Mouse (Mus musculus) NIH3T3 (cell line): ENCODE measurements at regions not wholly inside any gene's neighbourhood (a gene's known extent, or its start where the extent isn't known, plus 50 kb on each side); places are given as distances from the start of the nearest gene placed in this dataset.

Source experiments
- DNase-seq: peaks from one replicate; pipeline ENCODE4 v3.0.0-alpha.2; 2012; ENCODE audit warnings: low read depth

DNA sequence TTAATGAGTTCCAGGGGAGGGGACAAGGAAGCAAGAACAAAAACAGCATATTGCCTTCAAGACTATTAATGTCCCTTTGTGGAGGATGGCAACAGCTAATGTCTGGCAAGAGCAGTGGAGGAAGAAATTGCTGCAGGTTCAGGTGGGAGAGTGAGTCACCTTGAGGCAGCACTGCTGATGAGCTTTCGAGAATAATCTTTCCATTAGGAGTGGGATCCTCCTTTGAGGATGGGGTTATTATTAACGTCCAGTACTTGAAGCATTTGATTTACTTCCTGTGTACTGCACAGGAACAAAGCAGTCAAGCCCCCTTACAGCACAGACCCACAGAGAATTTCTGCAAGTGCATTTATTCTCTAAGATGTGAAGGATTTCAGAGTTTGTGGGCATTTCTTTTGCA, 671.2 kb upstream of the Stxbp6 start:
- DNase-seq, result no peak

DNA sequence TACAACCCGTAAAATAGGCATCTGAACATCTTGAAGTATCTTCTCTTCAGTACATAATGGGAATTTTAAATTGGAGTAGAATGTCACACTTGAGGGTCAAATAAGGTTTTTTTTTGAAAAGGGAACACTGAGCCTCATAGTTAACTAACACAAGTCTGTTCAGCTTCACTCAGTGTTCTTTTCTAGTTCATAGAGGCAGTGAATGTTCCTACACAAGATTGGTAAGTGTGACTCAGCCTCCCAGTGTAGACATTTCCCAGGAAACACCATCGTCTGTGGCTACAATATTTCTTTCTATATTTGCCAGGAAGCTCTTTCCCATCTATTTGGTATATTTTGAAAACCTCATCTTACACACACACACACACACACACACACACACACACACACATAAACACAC, 670.1 kb upstream of the Stxbp6 start:
- DNase-seq, result no peak

DNA sequence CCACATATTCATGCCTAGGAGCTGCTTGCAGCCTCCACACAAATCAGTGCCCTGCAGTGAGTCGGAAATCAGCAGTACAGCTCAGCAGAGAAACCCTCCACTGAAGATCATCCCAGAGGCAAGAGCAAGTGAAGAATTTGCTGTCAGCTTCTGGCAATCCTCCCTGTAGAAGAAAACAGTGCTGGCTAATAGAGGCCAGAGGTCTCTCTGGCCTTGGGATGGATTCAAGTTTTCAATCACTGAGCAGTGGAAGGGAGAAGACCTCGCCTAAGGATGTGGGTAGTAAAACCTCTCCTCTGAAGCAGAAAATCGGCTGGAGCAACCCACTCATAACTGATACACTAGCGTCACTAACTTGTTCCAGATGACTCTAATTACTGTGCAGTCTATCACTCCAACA, 659.2 kb upstream of the Stxbp6 start:
- no peak for DNase-seq

DNA sequence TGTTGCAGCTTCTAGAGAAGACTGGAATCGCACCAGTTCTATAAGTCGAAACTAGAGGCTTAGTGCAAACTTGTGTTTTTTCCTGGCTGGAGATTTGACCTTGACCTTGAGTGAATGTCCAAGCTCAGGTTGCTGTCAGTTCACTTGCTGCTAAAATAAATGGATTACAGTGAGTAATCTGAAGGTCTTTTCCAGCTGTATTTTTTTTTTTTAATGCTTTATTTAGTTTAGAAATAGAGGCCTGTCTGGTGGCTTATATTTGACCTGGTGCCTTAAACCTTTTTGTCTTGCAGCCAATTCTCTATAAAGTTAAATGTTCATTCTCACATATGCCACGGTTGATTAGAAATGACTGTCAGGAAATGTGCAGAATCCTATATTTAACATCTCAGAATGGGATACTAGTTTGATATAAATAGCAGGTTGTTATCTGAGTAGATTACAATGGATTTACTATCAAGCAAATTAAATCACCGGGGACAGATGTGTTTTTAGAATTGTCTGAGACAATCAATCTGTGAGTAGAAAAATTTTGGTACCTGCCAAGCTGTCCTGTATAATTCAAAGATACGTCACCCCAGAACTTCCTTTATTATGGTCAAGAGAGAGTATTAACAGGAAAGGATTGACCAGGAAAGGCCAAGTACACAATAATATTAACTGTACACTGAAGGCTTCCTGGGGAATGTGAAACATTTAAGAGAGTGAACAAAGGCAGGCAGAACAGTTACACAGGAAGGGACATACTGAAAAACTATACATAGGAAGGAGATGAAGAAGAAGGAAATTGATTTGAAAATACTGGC, 650.3 kb upstream of the Stxbp6 start:
- no peak for DNase-seq

DNA sequence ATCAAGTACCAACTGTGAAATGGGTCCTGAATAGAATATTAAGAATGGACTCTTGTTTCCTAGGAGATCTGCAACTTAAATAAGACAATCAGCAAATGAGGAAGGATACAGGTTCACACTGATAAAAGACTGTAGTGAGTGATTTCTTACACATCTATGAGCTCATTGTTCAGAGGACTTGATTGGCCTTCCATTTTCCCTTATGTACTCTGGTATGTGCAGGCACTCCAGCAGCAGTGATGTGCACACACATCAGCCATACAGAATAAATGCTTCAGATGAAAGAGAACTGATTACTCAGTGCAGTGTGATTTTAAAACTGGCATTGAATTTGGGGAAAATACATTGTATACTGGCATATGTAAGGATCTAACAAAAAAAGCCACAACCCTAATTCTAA, 636.8 kb upstream of the Stxbp6 start:
- no peak for DNase-seq

DNA sequence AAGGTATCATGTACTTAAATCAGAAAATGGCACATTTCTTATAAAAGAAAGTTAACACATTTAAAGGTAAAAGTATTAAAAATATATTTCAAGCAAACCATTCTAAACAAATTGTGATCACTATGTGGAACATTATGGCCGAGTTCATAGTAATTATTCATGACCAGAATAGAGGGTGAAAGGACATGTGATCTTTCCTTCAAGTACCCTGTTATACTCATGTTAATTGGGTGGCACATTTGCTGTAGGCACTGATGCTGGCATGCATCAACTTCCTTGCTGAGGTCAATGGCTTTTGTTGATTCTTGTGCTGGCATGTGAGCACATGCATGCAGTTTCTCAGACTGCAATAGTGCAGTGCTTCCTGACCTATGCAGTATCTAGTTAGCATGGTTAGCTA, 636.3 kb upstream of the Stxbp6 start:
- no peak for DNase-seq

DNA sequence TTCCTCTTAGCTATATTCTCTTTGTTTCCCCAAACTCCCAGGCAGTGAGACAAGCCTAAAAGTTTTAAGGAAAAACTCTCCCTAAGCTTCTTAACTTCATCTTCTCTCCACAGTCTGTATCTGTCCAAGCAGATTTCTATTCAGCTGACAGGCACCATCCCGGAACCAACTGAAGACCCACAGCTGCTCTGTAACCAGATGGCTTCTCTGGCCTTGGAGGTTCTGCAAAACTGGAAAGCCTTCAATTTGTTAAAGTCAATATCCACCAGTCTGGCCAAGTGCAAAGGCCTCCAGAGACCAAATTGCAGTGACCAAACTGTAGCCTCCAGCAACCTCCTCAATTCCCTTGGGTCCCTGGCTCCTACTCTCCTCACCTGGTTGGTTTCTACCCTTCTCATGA, 614.8 kb upstream of the Stxbp6 start:
- no peak for DNase-seq

DNA sequence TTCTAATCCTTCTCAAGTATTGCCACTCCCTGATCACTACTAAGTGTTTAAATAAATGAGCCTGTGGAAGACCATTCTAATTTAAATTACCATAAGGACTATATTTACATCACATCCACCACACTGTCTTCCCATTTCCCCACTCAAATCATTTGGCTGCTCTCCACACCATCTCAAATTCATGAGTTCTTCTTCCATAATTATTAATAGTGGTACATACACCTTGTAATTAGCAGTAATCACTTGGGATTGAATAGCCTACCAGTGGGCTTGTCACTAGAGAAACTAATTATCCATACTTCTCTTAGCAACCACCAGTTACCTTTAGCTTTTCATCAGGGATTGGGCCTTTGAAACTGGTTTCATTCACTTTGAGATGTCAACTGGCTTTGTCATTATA, 612.3 kb upstream of the Stxbp6 start:
- no peak for DNase-seq

DNA sequence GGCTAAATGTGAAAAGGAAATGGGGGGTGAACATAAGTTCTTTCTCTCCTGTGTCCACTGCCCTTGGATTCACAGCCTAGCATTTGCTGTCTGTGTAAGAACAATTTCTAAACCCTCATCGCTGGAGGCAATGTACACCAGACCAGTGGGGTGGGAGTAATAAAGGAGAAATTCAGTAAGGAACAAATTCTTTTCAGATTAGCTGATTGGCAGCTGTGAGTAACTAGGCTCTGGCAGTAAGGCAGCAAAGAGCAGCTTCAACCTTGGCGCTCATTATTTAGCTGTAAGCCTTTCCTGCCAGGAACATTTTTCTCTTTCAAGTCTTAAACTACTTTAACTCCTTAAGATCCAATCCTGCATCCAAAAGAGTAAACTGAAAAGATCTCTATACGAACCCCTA, 597.9 kb upstream of the Stxbp6 start:
- DNase-seq, result no peak

DNA sequence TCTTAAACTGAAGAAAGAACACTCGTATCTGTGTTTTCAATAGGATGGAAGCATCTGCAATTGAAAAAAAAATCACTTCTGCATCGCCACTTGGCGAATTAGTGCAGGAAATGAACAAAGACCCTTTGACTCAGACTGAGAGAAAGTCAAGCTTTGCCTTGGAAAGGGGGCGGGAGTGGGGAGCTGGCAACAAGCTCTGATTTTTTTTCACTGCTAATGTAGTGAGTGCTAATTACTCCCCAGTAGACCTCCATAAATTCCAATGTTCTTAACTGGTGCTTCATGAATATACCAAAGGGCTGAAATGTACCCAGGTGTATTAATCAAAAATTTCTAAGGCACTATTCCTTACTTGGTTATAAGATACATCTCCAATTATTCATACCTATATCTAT, 597.0 kb upstream of the Stxbp6 start:
- no peak for DNase-seq

DNA sequence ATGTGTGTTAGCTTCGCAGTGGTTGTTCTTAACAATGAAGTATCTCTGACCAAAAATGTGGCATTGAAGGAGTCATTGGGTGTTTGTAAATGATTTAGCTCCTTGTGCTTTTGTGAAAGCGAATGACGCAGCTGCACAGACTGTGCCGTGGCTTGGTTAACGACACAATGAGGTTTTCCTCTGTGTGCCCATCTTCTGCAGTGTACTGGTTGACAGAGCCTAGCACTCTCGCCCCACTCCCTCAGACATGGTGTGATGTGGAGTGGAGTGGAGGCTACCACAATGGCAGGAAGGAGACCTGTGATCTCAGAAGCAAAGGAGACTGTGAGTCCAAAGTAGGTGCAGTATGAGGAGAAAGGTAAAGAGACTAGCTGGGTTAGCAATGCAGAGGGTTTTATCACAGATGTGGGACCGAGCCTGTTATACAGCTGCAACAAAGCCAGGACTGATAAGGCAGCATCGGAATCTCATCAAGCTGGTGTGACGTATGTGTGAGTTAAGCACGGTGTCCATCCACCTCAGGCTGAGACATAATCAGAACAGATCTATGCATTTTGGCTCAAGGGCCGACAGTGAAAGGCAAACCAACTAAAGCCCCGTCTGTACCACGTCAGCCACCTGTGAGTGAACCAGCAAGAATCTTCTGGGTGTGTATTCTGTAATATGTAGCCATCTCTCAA, 596.5 kb upstream of the Stxbp6 start:
- DNase-seq, result no peak

DNA sequence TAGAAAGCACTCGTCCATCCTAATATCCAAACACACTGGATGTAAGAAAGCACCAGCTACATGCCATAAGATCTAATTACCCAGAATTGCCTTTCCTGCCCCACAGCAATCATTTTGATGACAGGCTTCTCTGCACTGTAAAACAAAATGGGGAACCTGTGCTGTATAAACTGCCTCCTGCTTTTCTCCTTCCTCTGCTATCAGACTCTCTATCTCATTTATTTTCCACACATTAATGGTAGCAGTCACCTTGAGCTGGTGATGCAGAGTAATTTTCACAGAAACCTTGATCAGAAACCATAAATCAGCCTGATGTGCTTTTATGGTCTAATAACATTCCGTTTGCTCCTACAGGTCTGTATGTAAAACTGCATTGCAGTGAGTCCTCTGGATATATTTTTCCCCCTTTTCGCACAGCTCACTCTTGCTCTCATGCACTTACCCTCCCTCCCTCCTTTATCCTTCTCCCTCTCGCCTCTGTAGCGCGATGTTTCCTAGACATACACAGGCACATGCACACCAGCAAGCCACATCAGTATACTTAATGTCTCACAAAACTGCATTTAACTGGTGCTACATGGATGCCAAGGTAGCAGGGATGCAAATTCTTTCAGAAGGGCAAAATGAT, 595.9 kb upstream of the Stxbp6 start:
- DNase-seq, result no peak

DNA sequence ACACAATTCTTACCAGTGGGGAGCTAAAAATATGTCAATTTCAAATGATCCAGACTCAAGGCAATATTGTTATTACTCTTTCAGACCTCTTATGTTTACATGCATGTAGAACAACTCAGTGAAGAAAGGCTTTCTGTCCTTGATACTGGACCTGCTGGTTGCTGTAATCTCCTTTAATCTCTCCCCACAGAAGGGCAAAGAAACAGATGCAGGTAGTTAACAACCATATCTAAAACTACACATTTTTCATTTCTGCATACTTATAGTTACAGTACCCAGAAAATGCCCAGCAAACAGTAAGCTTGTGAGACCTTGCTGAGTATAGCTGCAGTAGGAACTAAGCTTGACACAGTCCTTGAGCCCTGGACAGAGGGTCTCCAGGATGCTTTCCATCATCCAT, 585.1 kb upstream of the Stxbp6 start:
- DNase-seq, result no peak

DNA sequence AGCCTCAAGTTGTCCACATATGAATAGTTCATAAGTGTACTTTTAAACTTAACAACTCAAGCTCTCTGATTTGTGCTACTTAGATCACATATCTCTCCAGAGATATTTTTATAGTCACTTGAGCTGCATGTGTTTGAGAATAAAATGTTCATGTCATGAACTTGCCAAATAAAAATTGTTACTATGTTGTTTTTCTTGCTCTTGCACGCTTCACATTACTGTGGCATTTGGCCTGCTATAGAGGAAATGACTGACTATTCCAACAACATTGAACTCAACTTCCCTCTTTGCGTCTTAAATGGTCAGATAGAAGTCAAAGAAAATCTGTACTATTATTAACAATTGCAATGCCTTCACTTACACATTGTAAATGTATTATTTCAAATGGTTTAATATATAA, 582.1 kb upstream of the Stxbp6 start:
- no peak for DNase-seq

DNA sequence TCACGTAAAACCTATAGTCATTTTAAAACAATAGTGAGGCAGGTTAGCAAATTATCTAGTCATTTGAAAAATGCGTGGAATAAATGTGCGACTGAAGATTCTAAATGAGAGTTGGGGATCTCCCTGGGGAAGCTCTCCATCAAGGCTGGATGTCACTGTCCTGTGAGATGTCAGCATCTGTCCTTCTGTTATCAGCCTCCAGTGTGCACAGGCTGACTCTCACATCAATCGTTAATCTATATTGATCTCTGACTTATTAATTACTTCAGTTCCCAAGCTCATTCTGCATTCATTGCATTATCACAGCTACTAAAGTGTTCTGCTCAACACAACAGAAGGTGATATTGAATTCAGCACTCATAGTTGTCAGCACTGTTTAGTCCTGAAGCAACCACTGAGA, 574.1 kb upstream of the Stxbp6 start:
- DNase-seq, result no peak

DNA sequence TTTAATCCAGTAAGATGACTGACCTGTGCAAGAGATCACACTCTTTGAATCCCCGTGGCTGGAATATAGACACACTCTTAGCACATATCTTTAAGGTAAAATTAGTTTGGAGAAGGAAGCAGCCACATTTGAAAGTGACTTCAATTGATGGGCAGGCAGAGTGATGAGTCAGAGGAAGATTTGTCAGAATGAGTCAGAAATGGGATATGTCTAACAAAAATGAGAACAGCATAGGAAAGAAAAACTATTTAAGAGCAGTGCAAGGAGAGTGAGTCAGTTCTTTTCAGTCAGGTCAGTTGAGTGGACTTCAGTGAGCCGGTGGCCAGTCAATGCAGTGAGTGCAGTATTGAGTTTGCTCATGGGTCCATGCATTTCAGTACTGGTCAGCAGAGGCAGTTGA, 569.7 kb upstream of the Stxbp6 start:
- no peak for DNase-seq

DNA sequence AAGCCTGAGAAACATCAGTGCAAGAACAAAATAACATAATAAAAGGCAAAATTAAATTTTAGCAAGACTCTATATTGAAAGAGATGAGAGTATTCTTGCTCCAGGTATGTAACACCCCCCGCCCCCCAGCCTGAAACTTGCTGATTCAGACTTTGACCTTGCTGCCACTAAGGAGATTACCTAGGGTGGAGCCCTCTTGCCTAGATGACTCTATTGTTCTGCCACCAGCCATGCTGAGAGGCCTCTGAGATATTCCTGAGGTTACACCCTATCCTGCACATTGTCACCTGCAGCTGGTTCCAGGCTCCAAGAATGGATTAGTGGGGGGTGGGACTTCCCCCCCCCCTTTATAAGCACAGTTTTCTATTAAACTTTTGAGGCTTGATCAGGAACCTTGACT, 548.3 kb upstream of the Stxbp6 start:
- DNase-seq, result no peak

DNA sequence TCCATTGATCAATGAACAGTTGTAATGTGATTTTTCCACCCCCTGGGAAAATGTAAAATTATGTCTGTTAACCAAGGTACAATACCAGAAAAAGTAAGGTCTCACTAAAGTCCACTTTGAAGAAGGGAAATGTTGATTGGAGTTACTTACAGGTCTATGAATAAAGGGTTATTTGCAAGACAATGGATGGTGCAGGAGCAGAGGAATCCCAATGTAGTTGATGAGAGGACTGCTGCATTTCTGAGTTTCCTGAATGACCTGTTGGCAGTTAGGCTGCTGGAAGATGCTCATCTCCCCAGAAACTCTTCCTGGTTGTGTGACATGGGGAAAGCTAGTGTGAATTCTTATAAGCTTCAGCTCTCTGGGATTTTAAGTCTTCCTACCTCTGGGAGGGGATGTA, 545.5 kb upstream of the Stxbp6 start:
- no peak for DNase-seq

DNA sequence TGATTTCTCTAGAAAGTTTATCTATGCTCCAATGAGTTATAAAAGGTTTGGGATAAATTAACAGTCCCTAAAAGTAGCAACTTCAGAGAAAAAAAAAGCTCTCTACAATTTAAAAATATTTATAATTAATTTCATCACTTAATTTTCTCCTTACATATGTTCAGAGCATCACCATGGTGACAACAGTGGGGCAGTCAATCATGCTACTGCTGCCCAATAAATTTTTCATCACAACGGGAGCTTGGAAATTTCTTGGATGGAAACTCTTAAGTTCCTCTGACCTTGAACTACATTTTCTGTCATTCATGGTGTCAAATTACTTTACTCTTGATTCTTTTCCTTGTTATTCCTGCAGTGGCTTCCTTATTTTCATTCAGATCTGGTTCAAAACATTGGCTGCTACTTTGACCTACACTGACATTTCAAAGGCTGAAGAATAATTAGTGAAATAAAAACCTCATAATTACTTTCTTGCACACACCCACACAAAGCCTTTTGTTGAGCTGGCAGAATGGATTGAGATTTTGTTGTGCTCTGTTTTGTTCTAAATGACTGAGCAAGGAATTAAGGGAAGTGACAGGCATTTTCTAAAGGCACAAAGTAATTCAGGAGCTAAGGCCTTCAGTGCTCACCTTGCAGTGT, 540.1 kb upstream of the Stxbp6 start:
- DNase-seq, result no peak

DNA sequence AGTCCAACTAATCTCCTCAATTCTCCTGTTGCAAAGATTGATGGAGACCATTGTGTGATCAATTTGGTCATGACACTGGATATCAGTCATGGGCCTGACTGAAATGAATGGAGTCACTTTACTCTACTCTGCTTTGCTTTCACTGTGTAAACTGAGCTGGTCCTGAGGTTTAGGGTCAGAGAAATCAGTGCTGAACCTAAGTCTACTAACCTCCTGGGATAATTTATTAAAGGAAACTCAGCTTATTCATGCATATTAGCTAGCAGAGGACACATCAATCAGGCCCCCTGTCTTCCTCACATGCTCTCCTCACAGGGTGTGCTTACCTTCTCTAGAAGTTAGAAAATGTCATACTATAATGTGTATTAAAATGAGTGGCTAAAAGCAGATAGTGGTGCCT, 539.6 kb upstream of the Stxbp6 start:
- no peak for DNase-seq

DNA sequence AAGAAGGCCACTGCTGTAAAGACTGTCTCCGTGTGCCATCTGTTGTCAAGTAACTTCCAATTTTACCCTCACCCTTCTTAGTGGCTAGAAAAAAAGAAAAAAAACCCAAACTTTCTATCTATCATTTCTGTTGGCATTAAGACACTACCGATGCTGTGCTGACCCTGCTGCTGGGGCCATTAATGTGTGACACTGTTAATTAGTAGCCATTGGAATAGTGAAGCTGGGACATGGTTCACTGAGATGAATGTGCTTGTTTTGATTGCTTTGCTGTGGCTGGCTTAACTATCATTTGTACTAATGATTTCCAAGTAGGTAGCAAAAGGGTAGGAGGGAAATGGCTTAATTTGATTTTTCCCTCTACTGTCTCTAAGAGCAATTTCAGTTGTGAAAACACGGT, 524.9 kb upstream of the Stxbp6 start:
- DNase-seq, result no peak

DNA sequence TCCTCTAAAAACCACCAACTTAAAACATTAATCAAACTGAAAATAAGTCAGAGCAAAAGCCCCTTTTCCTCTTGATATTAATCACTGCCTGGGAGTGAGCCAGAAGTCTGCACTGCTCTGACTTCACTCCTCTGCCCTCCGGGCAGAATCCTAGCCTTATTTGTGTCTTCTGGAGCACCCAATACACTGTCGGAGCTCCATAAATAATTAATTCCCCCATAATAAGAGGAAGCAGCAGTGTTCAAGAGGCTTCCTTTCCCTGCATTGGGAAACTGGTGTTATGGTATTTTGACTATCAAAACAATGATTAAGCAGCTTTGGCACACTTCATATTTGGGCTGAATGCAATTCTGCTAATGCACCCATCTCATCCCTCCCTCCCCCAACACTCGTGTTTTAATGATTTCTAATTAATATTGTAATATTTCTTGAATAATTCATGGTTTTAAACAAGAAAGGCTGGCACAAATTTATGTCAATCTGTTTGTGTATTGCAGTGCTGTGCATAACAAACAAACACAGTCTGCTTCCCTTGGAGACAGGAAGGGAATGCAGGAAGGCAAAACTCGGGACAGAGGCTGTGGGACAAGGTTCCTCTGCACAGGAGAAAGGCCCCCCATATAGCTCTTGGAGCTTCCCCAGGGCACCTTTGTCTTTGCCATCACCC, 523.5 kb upstream of the Stxbp6 start:
- DNase-seq, result no peak

DNA sequence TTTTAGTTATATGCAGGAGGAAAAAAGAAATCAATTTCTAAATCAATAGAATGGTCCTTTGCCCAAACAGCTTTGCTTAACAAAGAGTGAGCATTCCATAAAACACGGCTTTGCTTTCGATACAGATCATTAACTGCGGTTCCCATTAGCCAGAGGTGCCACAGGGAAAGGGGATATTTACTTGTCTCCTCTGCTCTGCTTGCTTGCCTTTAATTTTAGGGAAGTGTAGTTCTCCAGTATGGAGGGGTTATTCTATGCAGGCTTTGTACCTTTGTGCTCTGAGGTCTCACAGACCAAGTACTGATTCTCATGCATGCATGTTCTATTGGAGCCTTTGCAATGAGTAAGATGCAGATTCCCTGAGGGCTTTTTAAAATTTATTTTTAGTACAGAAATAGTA, 520.2 kb upstream of the Stxbp6 start:
- DNase-seq, result no peak
